Mouse (Mus musculus): ENCODE measurements at regions not wholly inside any gene's neighbourhood (a gene's known extent, or its start where the extent isn't known, plus 50 kb on each side); places are given as distances from the start of the nearest gene placed in this dataset.

DNA sequence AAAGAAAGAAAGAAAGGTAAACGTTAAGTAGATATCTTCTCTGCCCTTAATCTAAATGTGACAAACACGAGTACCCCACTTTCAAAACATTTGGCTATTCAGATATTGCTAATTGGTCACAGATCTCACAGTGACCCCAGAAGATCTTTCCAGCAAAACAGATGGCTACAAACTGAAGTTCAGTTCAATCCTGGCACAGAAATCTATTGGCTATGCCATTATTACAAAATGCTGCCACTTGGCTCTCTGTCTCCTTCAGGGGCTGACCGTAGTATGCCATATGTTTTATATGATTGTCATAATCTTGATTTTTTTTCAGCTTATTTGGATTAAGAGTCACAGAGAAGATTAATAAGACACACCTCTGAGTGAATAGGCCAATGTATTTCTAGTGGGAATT is 873.2 kb downstream of the Slc22a22 start:
- no peak for DNase-seq (ENCODE audit: low spot score)

DNA sequence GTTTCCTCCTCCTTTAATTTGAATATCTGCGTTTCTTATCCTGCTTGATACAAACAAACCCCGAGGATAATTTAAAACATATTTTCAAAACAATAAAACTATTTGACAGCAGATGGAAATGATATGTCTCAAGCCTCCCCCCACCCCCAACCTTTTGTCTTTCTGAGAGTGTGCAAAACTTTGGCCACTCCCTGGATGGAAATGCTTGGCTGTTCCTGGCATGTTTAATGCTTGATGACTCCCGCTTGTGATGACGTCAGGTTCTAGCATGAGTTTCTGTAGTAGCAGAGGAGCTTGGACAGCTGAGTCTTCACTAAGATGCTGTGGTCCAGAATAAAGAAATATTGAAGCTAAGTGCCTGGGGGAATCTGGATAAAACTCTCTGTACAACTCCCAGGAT is 884.8 kb downstream of the Slc22a22 start:
- no peak for DNase-seq (ENCODE audit: low spot score)

DNA sequence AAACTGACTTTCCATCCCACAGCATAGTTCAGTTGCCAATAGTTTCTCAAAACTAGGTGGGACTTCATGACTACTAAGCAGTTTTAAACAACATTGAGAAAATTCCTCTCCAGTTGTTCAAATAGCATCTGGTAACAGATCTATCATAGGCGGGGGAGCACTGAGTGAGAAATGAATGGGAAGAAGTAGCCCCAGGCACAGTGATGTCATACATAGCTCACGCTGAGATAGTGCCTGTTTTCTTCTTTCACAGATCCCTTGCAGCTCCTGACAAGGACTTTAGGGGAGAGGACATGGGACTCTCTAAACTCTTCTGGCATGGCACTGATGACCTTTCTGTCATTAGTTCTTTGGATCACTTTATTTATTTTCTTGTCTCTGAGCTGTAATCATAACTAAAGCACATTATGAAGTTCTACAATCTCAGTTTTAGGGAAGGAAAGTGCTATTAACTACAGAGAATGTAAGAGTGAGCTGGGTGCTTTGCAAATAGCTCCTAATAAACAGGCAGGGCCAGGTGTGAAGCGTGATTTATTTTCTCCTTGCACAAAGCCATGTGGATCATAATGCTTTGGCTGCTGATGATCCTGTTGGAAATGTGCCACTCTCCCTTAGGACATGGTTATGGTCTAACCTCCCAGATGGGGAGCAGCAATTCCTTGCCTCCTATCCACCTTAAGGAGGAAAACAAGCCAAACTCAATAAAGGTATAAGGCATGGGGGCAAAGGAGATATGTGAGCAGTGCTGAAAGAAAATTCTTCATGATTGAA is 896.5 kb downstream of the Slc22a22 start:
- DNase-seq (ENCODE audit: low spot score) = no peak

DNA sequence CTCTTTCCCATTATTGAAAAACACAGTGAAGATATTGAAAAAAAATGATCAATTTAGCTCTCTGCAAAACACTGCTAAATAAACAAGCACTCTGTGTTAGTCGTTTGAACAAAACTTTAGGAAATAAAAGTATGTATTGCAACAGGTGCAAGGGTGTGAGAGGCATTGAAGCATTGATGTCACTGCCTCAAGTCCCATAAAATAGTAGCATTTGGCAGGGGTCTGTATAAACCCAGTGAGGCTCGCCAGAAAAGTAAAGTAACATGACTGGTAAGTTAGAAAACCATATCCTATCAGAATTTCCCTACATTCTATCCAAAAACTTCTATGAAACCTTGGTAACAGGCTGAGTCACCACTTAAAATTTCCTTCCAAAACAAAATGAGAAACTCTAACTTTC is 914.2 kb downstream of the Slc22a22 start:
- no peak for DNase-seq (ENCODE audit: low spot score)

DNA sequence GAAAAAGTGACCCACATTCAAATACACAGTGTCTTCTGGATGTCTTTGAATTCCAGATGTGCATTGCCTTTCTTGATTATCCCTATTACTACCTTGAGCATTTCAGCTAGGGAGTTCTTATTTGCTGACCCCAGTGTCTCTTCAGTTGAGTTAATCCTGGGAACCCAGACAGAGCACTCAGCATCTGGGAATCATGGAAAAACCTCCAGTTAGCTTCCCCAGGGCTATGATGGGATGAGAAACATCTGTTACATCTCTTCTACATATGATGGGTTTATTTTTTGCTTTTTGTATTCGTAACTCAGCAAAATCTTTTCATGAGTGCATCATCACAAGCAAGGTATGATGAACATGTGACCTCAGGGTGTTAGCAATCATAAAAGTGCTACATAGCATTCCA is 914.6 kb downstream of the Slc22a22 start:
- no peak for DNase-seq (ENCODE audit: low spot score)

DNA sequence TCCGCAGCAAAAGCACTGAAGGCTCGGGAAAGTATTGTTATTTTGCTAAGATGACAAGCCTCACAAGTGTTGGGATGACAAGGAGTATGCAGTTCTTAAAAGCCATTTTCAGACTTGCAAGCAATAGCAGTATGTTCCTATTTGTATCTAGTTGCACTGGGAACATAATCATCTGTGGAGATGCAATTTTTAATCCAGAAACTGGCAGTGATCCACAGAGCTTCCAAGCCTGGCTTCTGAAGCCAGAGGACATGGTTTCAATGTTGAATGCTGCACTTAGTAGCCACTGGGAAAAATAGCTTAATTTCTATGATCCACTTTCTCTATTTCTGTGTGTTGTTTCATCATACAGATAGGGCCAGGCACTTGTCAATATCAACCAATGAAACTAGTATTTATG is 915.3 kb downstream of the Slc22a22 start:
- no peak for DNase-seq (ENCODE audit: low spot score)

DNA sequence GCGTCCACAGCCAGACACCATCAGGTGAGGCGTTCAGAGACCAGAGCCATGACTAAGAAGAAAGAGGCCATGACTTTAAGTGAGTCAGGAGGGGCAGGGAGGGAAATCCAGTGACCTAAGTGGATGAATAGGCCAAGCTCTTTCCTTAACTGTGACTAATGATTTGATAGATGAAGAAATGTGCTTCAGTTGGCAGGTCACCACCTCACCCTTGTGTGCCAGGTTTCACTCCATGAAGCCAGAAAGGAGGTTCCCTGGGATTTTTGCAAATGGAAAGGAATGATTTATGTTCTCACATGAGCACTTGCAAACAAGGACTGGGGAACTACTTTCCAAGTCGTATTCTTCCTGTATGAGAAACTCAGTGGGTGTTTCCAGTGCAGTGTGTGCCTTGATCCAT is 923.0 kb downstream of the Slc22a22 start:
- no peak for DNase-seq (ENCODE audit: low spot score)

DNA sequence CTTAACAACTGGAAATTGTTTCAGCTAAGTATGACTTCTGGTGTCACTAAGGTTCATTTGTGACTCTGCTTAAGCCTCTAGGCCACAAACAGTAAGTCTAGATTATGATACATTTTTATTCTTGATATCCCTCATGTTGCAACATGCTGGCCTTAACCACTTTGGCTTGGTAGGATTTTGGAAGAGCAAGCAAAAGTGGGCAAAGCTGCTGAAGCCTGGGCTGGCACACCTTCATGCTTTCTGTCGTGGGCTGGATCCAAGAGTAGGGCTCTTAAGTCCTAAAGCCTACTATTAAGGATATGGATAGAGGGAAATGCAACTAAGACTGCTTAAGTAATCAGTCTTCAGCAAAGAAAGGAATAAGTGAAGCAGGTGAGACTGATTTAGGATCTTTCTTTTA is 923.6 kb downstream of the Slc22a22 start:
- DNase-seq (ENCODE audit: low spot score) = no peak

DNA sequence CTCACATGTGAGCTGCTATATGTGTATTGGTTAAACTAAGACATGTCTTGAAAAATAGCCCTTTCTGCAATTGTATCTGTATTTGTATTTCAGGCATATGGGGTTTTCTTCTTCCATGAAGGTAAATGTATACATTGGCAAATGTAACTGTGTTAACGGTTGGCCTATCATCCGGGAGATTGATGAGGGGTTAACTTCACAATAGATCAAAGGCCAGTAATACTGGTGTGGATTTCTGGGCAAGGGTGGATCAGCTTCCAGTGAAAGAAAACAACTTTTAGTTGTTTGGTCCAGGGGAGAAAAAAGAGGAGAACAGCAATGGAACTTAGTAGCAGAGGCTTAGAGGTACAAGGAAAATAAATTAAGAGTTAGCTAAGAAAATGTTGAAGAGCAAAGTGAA is 945.9 kb downstream of the Slc22a22 start:
- DNase-seq (ENCODE audit: low spot score) = no peak

DNA sequence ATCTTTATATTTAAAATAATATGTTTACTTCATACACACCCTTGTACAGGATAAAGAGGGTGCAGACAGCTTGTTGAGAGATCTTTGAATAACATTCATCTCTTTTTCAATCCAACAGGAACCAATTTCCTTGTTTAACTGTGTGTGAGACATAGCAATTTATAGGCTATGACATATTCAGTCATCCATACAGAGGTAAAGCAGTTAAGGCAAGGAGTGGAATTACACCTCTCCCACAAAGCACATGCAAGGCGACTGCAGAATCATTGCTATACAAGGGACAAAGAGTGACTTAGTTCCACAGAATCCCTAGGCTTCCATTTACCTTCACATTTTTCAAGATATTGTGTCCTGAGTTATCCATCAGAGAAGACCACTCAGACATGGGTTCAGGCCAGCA is 959.0 kb downstream of the Slc22a22 start:
- no peak for DNase-seq (ENCODE audit: low spot score)

DNA sequence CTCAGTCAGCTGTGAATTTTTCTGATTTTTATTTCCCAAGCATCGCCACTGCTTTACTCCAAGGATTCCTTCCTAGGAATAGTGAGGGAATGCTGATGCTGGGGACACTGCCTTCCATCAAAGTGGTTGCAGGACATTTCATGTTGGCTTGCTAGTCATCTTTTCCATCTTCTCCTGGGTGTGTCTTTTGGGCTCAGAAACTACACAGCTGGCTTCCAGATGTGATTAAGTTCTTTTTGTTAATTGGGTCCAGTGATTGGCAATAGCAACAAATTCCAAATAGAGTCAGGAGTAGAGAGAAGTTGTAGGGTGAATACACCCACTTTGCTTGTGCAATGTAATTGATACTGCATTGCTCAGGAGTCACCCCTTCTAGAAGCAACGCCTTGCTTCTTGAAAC is 961.3 kb downstream of the Slc22a22 start:
- DNase-seq (ENCODE audit: low spot score) = no peak

DNA sequence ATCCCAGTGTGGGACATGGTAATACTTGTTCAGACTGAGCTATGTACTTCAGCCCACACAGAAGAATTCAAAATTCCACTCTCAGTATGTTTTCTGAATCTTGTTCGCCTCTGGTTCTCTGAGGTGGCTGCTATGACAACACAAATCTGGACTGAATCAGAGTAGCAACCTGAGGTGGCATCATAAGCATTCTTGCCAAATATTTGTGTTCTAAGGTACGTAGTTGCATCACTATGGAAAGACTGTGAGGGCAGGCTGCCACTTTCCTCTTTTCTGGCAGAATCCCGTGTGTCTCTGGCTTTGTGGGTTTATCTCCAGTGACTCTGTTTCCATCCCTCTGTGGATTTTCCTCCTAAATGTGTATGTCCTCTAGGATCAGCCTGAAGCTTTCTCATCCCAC is 978.7 kb downstream of the Slc22a22 start:
- no peak for DNase-seq (ENCODE audit: low spot score)

DNA sequence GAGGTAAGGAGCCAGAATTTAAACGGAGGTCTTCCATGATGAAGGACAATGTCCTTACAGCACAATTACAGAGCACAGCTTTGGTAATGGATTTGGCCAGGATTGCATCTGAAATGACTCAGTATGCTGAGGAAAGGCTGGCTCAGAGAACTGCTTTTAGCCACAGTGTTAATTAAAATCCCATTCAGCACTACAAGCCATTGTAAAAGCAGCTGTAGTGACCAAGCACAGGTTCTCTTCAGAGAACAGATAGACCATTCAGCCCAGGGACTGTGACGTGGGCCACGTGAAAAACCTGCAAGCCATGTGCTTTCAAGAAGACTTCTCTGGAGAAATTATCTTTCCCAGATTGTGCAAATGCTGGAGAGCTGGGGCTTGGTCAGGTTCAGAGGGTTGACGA is 979.7 kb downstream of the Slc22a22 start:
- no peak for DNase-seq (ENCODE audit: low spot score)

DNA sequence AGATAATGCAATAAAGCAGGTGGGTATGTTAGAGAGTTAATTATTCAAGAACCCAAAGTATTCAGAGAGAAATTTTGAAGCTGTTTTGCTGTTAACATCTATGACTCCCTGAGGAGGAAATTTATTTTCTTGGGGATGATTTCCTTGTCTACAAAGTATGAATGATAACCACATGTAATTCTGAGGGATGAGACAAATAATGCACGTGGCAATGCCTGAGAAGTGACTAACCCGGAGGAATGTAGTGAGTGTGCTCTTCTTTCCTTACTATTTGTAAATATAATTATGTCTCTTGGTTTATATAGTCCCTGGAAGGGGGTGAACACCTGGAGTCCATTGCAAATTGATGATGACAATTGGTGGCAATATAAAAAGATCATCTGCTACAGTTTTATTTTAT is 981.1 kb downstream of the Slc22a22 start:
- DNase-seq (ENCODE audit: low spot score) = no peak

DNA sequence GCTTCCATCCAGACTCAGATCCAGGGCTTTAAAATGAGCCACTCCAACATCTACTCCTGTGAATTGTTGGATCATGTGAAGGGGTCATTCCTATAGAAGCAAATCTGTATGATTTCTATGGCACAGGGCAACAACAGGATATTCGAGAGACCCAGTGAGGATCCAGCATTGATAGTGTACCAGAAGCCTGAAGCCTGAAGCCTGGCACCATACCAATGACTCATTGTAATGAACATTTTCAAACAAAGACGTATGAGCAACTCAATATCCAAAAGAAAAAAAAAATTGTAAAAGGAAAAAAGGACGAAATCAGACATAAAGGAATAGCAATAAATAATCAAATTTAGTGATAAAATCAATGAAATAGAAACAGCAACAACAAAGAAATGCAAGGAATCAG is 991.5 kb downstream of the Slc22a22 start:
- DNase-seq (ENCODE audit: low spot score) = no peak

DNA sequence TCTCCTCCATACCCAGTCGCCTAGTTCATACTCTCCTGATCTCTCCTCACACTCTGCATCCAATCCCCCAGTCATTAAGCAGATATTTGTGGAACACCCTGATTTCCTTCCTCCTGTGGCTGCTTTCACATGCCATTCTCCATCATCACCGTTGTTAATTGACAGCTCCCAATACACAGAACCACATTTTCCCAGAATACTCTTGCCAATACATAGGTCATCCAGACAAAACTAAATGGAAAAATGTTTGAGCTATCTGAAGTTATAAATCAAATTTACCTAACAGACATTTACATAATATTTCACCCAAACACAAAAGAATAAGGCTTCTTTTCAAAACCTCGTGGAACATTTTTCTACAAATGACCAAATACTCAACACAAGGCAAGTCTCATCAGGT is 992.7 kb downstream of the Slc22a22 start:
- DNase-seq (ENCODE audit: low spot score) = no peak

DNA sequence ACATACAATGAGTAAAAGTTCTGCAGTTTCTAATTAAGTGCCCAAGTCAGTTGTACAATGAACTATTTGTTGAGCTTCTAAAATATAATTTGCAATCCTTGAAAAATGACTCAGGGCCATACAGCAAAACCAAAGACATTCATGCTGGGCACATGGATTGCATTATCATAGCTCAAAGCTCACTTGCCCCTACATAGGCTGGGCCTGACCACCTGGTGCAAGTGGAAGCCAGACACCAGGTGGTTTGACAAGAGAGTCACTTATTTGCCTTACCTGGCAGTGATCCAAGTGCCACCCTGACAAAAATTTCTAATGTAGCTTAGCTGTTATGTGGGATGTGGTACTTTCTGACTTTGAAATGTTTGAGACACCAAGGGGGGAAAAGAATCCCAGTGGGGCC is 997.7 kb downstream of the Slc22a22 start:
- no peak for DNase-seq (ENCODE audit: low spot score)

DNA sequence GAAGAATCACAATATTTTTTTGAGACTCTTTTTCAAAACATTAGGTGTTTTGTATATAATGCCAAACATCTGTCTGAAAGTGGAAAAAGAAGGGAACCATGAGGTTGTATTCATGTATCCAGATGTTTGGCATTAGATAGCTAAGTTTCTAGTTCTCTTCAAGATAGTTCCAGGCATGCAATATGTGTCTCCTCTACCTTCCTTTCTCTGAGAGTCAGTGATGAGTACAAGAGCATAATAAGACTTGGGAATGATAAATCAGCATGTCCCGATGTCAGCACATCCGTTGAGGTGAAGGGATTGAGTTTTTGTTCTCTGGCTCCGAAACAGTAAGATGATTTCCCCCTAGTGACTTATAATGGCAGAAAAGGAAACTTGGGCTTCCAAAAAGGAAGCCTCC is 998.4 kb downstream of the Slc22a22 start:
- no peak for DNase-seq (ENCODE audit: low spot score)

DNA sequence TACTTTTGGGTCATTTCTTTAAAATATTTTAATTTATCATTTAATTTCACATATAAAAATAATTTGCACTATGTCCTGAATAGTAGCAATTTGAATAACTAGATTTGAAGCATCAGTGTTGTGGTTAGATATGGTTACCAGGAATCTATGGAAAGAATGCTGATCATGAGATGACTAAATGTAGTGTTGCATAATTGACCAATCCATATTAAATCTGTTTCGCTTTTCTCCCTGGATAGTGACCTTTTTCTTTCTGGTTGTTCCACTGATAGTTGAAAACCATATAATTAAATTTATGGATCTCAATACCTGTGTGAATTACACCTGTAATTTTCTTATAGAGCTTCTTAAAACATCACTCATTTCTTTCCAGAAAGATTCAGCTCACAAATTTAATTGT is 1003.7 kb downstream of the Slc22a22 start:
- DNase-seq (ENCODE audit: low spot score) = no peak

DNA sequence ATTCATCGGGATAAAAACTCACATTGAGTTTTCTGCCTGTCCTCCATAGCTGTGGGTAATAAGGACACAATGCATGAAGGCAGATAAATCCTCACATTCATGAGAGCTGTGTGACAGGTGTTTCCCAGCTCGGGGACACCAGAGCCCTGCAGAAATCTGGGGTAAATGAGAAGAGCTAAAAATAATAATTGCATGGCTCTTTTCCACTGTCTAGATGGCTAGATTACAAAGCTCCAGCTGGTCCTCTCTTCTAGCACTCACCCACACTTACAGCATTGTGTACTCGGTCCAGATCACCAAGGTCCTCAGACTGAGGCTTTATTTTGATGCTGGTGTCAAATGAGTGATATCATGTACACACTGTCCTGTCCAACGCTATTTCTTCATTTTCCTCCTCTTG is 1025.5 kb downstream of the Slc22a22 start:
- DNase-seq (ENCODE audit: low spot score) = no peak

DNA sequence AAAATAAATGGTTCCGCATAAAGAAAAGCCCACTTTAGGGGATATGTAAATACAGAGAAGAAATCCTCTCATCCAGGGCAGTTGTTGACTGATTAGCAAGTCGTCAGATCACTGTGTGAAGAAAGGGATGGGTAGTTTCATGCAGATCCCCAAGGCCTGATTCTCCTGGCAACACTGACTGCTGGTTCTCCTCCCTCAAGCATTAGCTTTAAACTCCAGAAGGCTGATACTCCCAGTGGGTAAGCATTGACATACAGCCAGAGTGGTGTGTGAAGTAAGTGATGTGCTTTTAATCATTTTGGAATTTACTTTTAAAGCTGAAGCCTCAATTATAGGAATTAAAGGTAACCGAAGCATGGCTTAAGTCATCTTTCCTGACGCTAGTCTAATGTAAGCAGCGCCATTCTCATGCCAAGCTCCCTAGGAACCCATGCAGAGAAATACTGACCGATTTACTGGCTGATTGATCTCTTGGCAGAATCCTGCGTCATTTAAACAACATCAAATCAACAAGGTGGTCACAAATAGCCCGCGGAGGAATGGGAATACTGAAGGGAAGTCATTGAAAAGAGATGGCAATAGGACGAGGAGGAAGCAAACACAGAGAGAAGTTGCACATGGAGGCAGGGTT is 1029.3 kb downstream of the Slc22a22 start:
- DNase-seq (ENCODE audit: low spot score) = no peak

DNA sequence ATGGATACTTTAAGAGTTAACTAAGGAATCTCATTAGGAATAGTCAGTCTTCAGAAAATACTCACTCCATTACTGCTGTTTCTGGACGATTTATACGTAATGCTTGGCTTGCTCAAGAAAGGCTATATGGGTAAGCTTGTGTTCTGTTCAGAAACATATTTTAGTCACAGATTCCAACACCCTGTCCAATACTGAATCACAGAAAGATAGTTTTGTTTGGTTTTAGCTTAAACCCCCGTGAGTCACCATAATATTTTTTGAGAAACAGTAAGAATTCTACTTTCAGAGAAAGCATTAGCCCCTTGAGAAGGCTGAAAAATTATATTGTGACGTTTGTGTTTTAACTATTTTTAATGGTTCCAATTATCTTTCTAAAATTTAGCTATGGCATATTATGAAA is 1037.3 kb downstream of the Slc22a22 start:
- DNase-seq (ENCODE audit: low spot score) = no peak

DNA sequence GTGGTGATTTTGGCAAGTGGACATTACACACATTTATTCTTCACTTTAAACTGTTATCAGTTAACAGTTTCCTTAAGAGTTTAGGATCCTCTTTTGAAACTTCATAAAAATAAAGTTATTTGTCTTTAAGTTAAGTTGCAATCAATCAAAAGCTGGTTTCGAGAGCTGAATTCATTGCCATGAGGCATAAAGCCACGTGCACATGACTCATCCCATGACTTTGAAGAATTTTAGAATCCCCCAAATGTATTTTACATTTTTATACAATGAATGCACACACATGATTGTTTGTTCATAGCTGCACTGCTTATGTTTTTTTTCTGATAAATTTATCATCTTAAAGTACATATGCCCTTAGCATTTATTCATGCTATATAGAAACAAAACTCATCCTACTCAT is 1039.1 kb downstream of the Slc22a22 start:
- no peak for DNase-seq (ENCODE audit: low spot score)

DNA sequence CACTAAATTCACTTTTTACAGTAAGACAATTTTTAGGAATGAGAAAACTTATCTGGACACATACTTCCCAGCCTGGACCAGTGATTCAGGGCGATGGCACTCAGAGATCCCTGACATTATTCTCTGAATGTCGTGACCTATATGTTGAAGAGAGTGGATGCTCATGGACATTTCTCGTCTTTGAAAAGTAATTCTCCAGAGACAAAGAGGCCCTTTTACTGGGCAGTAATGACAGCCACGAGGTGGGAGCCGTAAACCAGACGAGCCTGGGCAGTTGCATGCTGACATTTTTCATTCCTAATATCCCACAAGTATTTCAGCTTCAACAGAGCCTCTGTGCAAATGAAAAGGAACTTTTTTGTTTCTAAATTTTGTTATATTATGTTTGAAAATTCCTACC is 1041.3 kb downstream of the Slc22a22 start:
- DNase-seq (ENCODE audit: low spot score) = no peak

Measured in left cerebral cortex, adult 11 months (tissue).